Mouse (Mus musculus) natural killer cell, adult 2 months (primary cell): ENCODE results near the gene Adam11.

Experiments
- DNase-seq, 2 experiments: peaks; one replicate each; pipeline ENCODE4 v3.0.0; 2022; ENCODE audit warnings: low spot score in 2 of 2

The Adam11 gene

GRCm38 (mm10) chr11:102827097-102827496, 65.9 kb downstream of the Adam11 start:
- DNase-seq, result no peak
